Mouse (Mus musculus) megakaryocyte, adult 5-6 weeks (primary cell): ENCODE measurements around the gene Elovl2. TPM values are rescaled to one million over a fixed set of nuclear protein-coding genes. Genes with fewer than 3 reads are reported as not detected.

Source experiments
- ATAC-seq: 2 replicates; pipeline ENCODE4 v1.8.0; 2016; ENCODE audit warnings: mild to moderate bottlenecking, inconsistent platforms; ENCODE audit not compliant: poor library complexity, severe bottlenecking
- total RNA-seq, 2 experiments: library from RNA; stranded (forward) in 1 of 2; stranded (reverse) in 1 of 2; fragments of 153-499, 151-499 nt in 1 of 2; fragments of 221-1000, 200-1000 nt in 1 of 2; gene quantifications; 2 replicates each; pipeline versions ENCODE4 v1.2.3 to v1.2.4; 2015 to 2017

Gene Elovl2
- total RNA-seq, 2 experiments from 2014 or later, result not detected

- no peak for ATAC-seq
Observed at GRCm38 (mm10) chr13:41187886-41188285, 32.3 kb downstream of the Elovl2 start.

- ATAC-seq, result no peak
Observed at GRCm38 (mm10) chr13:41158426-41158825, 61.8 kb downstream of the Elovl2 start.

GRCm38 (mm10) chr13:41153146-41153545 is 67.1 kb downstream of the Elovl2 start:
- no peak for ATAC-seq

DNA sequence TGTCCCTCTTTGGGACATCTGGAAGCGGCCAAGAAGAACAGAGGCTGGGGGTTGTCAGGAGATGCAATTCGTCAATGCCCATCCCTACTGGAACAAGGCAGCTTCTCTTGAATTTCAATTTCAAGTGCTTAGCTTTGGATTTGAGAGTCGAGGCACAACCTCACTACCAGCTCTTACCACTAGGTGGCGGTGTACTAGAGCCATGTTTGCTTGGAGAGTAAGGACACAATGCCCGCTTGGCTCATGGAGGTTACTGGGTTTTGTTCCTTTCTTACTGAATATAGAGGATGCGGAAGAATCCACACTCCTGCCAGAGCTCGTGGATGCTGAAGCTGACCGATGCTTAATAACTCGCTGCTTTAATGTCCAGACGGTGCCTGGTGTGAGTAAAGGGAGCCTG is 73.9 kb downstream of the Elovl2 start:
- peak; percentile 64 for ATAC-seq

GRCm38 (mm10) chr13:41145433-41145970 is 74.7 kb downstream of the Elovl2 start:
- ATAC-seq, result no peak

DNA sequence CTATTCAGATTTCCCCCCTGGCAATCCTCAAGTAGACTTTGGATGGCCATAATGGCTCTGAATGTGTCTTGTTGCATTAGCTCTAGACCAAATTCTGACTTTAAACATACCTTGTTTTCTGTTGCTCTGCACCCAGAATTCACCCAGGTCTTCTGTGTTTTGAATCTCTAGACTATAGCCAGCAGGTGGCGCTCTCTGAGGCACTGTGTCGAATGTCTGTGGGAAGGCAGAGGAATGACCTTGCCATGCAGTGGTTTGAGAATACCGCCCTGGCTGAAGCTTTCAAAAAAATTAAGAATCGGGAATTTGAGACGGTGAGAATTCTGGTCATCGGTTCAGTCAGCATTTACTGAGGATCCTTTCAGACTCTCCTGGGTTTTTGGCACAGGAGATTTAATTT is 85.3 kb downstream of the Elovl2 start:
- no peak; the same call in 1 of the 2 replicates for ATAC-seq

Other genes with a start within 250 kb of the Elovl2 start
- 50.2 and 50.7 TPM in 2 replicates for gene Pak1ip1, start 219.4 kb downstream of the Elovl2 start, total RNA-seq (2015)
- gene Pak1ip1, start 219.4 kb downstream of the Elovl2 start, total RNA-seq (2017), result 73.0 and 80.1 TPM in 2 replicates
- 208 and 221 TPM in 2 replicates for gene Tmem14c, start 204.1 kb downstream of the Elovl2 start, total RNA-seq (2015)
- gene Tmem14c, start 204.1 kb downstream of the Elovl2 start, total RNA-seq (2017), result 112 and 125 TPM in 2 replicates
- 0.23 and 0.27 TPM in 2 replicates for gene Mak, start 140.7 kb downstream of the Elovl2 start, total RNA-seq (2015)
- gene Mak, start 140.7 kb downstream of the Elovl2 start, total RNA-seq (2017), result 0.22 and 0.41 TPM in 2 replicates
- gene Gcm2, start 109.4 kb downstream of the Elovl2 start, total RNA-seq (2015), result not detected in 2 replicates
- 0.26 TPM in 1 of 2 replicates, not detected in the other for gene Gcm2, start 109.4 kb downstream of the Elovl2 start, total RNA-seq (2017)
- not detected in 2 replicates for gene Sycp2l, start 106.1 kb downstream of the Elovl2 start, total RNA-seq (2015)
- not detected in 2 replicates for gene Sycp2l, start 106.1 kb downstream of the Elovl2 start, total RNA-seq (2017)
- 8.8 and 12.4 TPM in 2 replicates for gene Smim13, start 29.4 kb upstream of the Elovl2 start, total RNA-seq (2015)
- 8.5 and 9.9 TPM in 2 replicates for gene Smim13, start 29.4 kb upstream of the Elovl2 start, total RNA-seq (2017)
- not detected in 2 replicates for gene Gm17364, start 53.6 kb upstream of the Elovl2 start, total RNA-seq (2015)
- not detected in 2 replicates for gene Gm17364, start 53.6 kb upstream of the Elovl2 start, total RNA-seq (2017)